Mouse (Mus musculus): ENCODE measurements around the gene Hoxb2. TPM values are rescaled to one million over a fixed set of nuclear protein-coding genes. Genes with fewer than 3 reads are reported as not detected.

Hoxb2 gene
- polyA plus RNA-seq, 1 experiment = 1.5 TPM

DNA sequence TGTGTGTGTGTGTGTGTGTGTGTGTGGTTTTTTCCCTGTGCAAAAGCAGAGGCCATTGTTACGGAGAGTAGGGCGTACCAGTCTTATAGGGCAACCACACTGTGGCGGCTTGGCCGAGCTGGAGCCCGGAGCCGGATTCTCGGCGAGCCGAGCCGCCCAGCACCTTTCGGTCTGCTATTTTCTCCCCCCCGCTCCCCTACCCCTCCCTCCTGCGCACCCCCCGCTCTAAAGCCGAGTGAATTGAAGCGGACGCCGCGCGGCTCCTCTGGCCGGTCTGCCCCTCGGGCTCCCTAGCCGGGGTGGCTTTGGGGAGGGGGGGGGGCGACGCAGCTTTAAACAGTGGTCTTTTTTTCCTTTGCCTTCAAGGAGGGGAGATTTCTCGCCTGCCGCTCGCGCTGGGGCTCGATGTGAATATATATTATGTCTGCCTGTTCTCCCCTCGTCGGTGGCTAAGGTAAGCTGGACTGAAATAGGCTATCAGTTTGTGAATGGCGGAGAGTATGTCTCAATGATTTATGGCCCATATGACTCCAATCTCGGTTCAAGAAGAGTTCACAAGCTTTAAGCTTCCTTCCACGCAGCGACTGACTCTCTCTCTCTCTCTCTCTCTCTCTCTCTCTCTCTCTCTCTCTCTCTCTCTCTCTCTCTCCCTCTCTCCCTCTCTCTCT lies 9.5 kb upstream of the Hoxb2 start:
- TF ChIP-seq POLR2A (IDR thresholded peaks at IDR 0.05; ENCODE audit: control insufficient read depth, extremely low read depth, insufficient read depth, low read length, poor library complexity) (no peak), CTCF (IDR thresholded peaks at IDR 0.05; ENCODE audit: borderline replicate concordance, control insufficient read depth, extremely low read depth, insufficient read depth, low read length, poor library complexity) (no peak)
- H3K27ac ChIP-seq (ENCODE audit: control insufficient read depth, insufficient read depth, low read length) = no peak overlapping the region
- peaks cover 23% of the 10 kb centered on the region for H3K27me3 ChIP-seq (ENCODE audit: control insufficient read depth, insufficient read depth, low read length)
- WGBS = 4% methylated on average over 36 of the region's 36 CpGs
- no peaks in the 10 kb centered on the region for H3K4me1 ChIP-seq (replicated peaks; ENCODE audit: control insufficient read depth, insufficient read depth, low read length)
- no peaks in the 10 kb centered on the region for H3K36me3 ChIP-seq (ENCODE audit: control insufficient read depth, insufficient read depth, low read length)
- no peak overlapping the region for H3K4me3 ChIP-seq (ENCODE audit: control insufficient read depth, insufficient read depth, low read length)
- no peak for DNase-seq

GRCm38 (mm10) chr11:96341701-96342575 lies 8.4 kb upstream of the Hoxb2 start:
- 83% methylated on average over 40 of the region's 40 CpGs for WGBS
- DNase-seq = no peak
- Histone ChIP-seq H3K4me1 (replicated peaks; ENCODE audit: control insufficient read depth, insufficient read depth, low read length) (no peaks in the 10 kb centered on the region), H3K27ac (ENCODE audit: control insufficient read depth, insufficient read depth, low read length) (no peak overlapping the region), H3K4me3 (ENCODE audit: control insufficient read depth, insufficient read depth, low read length) (no peak overlapping the region), H3K36me3 (ENCODE audit: control insufficient read depth, insufficient read depth, low read length) (no peaks in the 10 kb centered on the region), H3K27me3 (ENCODE audit: control insufficient read depth, insufficient read depth, low read length) (peaks cover 23% of the 10 kb centered on the region)
- TF ChIP-seq POLR2A (IDR thresholded peaks at IDR 0.05; ENCODE audit: control insufficient read depth, extremely low read depth, insufficient read depth, low read length, poor library complexity) (no peak), CTCF (IDR thresholded peaks at IDR 0.05; ENCODE audit: borderline replicate concordance, control insufficient read depth, extremely low read depth, insufficient read depth, low read length, poor library complexity) (no peak)

DNA sequence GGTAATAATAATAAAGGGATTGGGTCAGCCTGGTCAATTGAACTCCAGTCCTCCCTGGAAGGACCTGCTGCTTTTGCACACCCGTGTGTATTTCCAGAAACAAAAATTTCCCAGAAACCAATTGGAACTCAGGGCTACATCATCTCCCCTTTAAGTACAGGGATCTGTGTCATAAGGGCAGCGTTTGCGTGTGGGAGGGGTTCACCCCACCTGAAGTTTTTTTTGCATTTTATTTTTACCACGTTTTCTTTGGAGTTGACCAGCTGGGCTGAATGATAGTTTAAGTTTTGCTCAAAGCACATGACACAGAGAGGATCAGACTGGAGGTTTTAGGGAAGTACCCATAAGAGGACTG lies 7.8 kb upstream of the Hoxb2 start:
- TF ChIP-seq CTCF (IDR thresholded peaks at IDR 0.05; ENCODE audit: borderline replicate concordance, control insufficient read depth, extremely low read depth, insufficient read depth, low read length, poor library complexity) (no peak), POLR2A (IDR thresholded peaks at IDR 0.05; ENCODE audit: control insufficient read depth, extremely low read depth, insufficient read depth, low read length, poor library complexity) (no peak)
- no peak overlapping the region for H3K4me3 ChIP-seq (ENCODE audit: control insufficient read depth, insufficient read depth, low read length)
- no peaks in the 10 kb centered on the region for H3K4me1 ChIP-seq (replicated peaks; ENCODE audit: control insufficient read depth, insufficient read depth, low read length)
- H3K36me3 ChIP-seq (ENCODE audit: control insufficient read depth, insufficient read depth, low read length) = no peaks in the 10 kb centered on the region
- peaks cover 23% of the 10 kb centered on the region for H3K27me3 ChIP-seq (ENCODE audit: control insufficient read depth, insufficient read depth, low read length)
- 74% methylated on average over 4 of the region's 4 CpGs for whole genome bisulfite sequencing
- no peak overlapping the region for H3K27ac ChIP-seq (ENCODE audit: control insufficient read depth, insufficient read depth, low read length)
- DNase-seq = no peak

- no peak for DNase-seq
- TF ChIP-seq POLR2A (IDR thresholded peaks at IDR 0.05; ENCODE audit: control insufficient read depth, extremely low read depth, insufficient read depth, low read length, poor library complexity) = no peak
- TF ChIP-seq CTCF (IDR thresholded peaks at IDR 0.05; ENCODE audit: borderline replicate concordance, control insufficient read depth, extremely low read depth, insufficient read depth, low read length, poor library complexity) = no peak
- WGBS = 96% methylated on average over 2 of the region's 2 CpGs
- Histone ChIP-seq H3K4me1 (replicated peaks; ENCODE audit: control insufficient read depth, insufficient read depth, low read length) (no peaks in the 10 kb centered on the region), H3K27ac (ENCODE audit: control insufficient read depth, insufficient read depth, low read length) (no peak overlapping the region), H3K4me3 (ENCODE audit: control insufficient read depth, insufficient read depth, low read length) (no peak overlapping the region), H3K36me3 (ENCODE audit: control insufficient read depth, insufficient read depth, low read length) (no peaks in the 10 kb centered on the region), H3K27me3 (ENCODE audit: control insufficient read depth, insufficient read depth, low read length) (peaks cover 23% of the 10 kb centered on the region)
Observed at GRCm38 (mm10) chr11:96343206-96343745, 7.0 kb upstream of the Hoxb2 start.

DNA sequence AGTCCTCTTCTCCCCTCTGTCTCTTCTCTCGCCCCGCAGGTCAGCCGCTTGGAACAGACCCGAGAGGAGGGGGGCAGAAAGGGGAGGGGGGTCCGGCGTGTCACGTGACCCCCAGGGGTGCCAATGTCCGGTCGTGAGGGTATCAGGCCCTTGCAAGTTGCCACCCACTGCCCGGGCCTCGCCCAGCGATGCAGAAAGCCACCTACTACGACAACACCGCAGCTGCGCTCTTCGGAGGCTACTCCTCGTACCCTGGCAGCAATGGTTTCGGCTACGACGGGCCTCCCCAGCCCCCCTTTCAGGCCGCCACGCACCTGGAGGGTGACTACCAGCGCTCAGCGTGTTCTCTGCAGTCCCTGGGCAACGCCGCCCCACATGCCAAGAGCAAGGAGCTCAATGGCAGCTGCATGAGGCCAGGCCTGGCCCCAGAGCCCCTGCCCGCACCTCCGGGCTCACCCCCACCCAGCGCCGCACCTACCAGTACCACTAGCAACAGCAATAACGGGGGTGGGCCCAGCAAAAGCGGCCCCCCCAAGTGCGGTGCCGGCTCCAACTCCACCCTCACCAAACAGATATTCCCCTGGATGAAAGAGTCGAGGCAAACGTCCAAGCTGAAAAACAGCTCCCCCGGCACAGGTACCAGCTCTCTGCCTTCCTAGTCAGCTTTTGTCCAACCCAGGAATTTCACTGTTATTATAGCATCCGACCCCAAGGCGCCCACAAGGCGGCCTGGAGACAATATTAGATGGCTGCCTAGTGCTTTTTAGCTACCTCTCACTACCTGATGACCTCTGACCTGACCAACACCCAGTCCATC lies 6.1 kb upstream of the Hoxb2 start:
- Histone ChIP-seq H3K4me1 (replicated peaks; ENCODE audit: control insufficient read depth, insufficient read depth, low read length) (no peaks in the 10 kb centered on the region), H3K4me3 (ENCODE audit: control insufficient read depth, insufficient read depth, low read length) (no peak overlapping the region), H3K36me3 (ENCODE audit: control insufficient read depth, insufficient read depth, low read length) (no peaks in the 10 kb centered on the region), H3K27ac (ENCODE audit: control insufficient read depth, insufficient read depth, low read length) (no peak overlapping the region), H3K27me3 (ENCODE audit: control insufficient read depth, insufficient read depth, low read length) (peaks cover 22% of the 10 kb centered on the region)
- WGBS = 91% methylated on average over 40 of the region's 40 CpGs
- no peak for DNase-seq
- TF ChIP-seq CTCF (IDR thresholded peaks at IDR 0.05; ENCODE audit: borderline replicate concordance, control insufficient read depth, extremely low read depth, insufficient read depth, low read length, poor library complexity) (no peak), POLR2A (IDR thresholded peaks at IDR 0.05; ENCODE audit: control insufficient read depth, extremely low read depth, insufficient read depth, low read length, poor library complexity) (no peak)

DNA sequence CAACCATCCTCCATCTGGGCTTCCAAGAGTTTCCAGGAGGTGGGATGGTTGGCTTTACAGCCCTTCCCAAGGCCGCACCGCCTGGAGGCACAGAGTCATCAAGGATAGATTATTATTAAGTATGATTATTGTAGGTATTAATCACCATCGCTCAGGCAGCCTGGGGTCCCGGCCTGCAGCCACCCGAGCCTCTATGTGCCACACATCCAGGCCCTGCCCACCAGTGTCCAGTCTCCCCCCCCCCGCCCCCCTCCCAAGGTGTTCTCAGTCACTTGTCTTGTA lies 5.5 kb upstream of the Hoxb2 start:
- H3K27me3 ChIP-seq (ENCODE audit: control insufficient read depth, insufficient read depth, low read length) = peaks cover 22% of the 10 kb centered on the region
- no peak overlapping the region for H3K4me3 ChIP-seq (ENCODE audit: control insufficient read depth, insufficient read depth, low read length)
- H3K36me3 ChIP-seq (ENCODE audit: control insufficient read depth, insufficient read depth, low read length) = no peaks in the 10 kb centered on the region
- no peak for DNase-seq
- no peaks in the 10 kb centered on the region for H3K4me1 ChIP-seq (replicated peaks; ENCODE audit: control insufficient read depth, insufficient read depth, low read length)
- TF ChIP-seq CTCF (IDR thresholded peaks at IDR 0.05; ENCODE audit: borderline replicate concordance, control insufficient read depth, extremely low read depth, insufficient read depth, low read length, poor library complexity) = no peak
- no peak for TF ChIP-seq POLR2A (IDR thresholded peaks at IDR 0.05; ENCODE audit: control insufficient read depth, extremely low read depth, insufficient read depth, low read length, poor library complexity)
- 96% methylated on average over 6 of the region's 6 CpGs for WGBS
- H3K27ac ChIP-seq (ENCODE audit: control insufficient read depth, insufficient read depth, low read length) = no peak overlapping the region

All from thymus, adult 2 months (tissue).